Mouse (Mus musculus) C3H10T1/2 (cell line): ENCODE measurements around the gene Ergic2. TPM values are rescaled to one million over a fixed set of nuclear protein-coding genes. Genes with fewer than 3 reads are reported as not detected.

Source experiments
- polyA plus RNA-seq, 2 experiments: library from polyadenylated mRNA; unstranded; fragments of >200 nt; fragmentation: generic; extraction: Trizol; gene quantifications; one replicate each; pipeline ENCODE4 v1.2.1; 2012; ENCODE audit warnings: missing spikeins in 2 of 2

Ergic2 gene
- polyA plus RNA-seq: 10 to 100 TPM in 1 of 2 experiments, 1 to 10 TPM in 1; 3.3 to 26.6 TPM

GRCm38 (mm10) chr6:148211897-148212680, at the start of gene Ergic2:
Ergic2 (minus strand) TSS chr6:148212374.

Other genes starting within 250 kb of the Ergic2 start
- under 1 TPM; 0.01 to 0.19 TPM for gene Far2, start 165.1 kb downstream of the Ergic2 start, polyA plus RNA-seq
- gene Tmtc1, start 232.0 kb upstream of the Ergic2 start, polyA plus RNA-seq: 1 to 10 TPM in 1 of 2 experiments, under 1 TPM in 1; 0.07 to 4.9 TPM